Mouse (Mus musculus) urinary bladder, postnatal 25 days (tissue): ENCODE results near the gene Leprot.
A peak's percentile ranks its signal among the peaks of the same experiment; 100 is the strongest.

Experiments used
- DNase-seq: peaks from one replicate; pipeline ENCODE4 v3.0.0; 2022; ENCODE audit warnings: low spot score

The Leprot gene

GRCm38 (mm10) chr4:101647196-101647905 lies at the start of gene Leprot:
Gene Leprot, plus strand, starts transcription at chr4:101647718.
- peak; percentile 98 for DNase-seq

- DNase-seq = no peak
Measured at GRCm38 (mm10) chr4:101601758-101602157, 45.8 kb upstream of the Leprot start.

GRCm38 (mm10) chr4:101603635-101604034 lies 43.9 kb upstream of the Leprot start:
- no peak for DNase-seq

GRCm38 (mm10) chr4:101616520-101616919 lies 31.0 kb upstream of the Leprot start:
- DNase-seq = no peak

- no peak for DNase-seq
Measured at GRCm38 (mm10) chr4:101617742-101618141, 29.8 kb upstream of the Leprot start.

- no peak for DNase-seq
Measured at GRCm38 (mm10) chr4:101620206-101620605, 27.3 kb upstream of the Leprot start.

- DNase-seq = no peak
Measured at GRCm38 (mm10) chr4:101621241-101621640, 26.3 kb upstream of the Leprot start.

- DNase-seq = no peak
Measured at GRCm38 (mm10) chr4:101625278-101625677, 22.2 kb upstream of the Leprot start.

GRCm38 (mm10) chr4:101635596-101635995 lies 11.9 kb upstream of the Leprot start:
- no peak for DNase-seq

GRCm38 (mm10) chr4:101637472-101637871 lies 10.0 kb upstream of the Leprot start:
- no peak for DNase-seq

GRCm38 (mm10) chr4:101640631-101641030 lies 6.9 kb upstream of the Leprot start:
- no peak for DNase-seq

GRCm38 (mm10) chr4:101642708-101643107 lies 4.8 kb upstream of the Leprot start:
- no peak for DNase-seq

- DNase-seq = no peak
Measured at GRCm38 (mm10) chr4:101643216-101643615, 4.3 kb upstream of the Leprot start.

- DNase-seq = no peak
Measured at GRCm38 (mm10) chr4:101646857-101647195, 692 bp upstream of the Leprot start.

GRCm38 (mm10) chr4:101647976-101648642 lies 591 bp downstream of the Leprot start:
- no peak for DNase-seq

- no peak for DNase-seq
Measured at GRCm38 (mm10) chr4:101648745-101649144, 1.2 kb downstream of the Leprot start.

- no peak for DNase-seq
Measured at GRCm38 (mm10) chr4:101650961-101651360, 3.4 kb downstream of the Leprot start.

- DNase-seq = no peak
Measured at GRCm38 (mm10) chr4:101654256-101654655, 6.7 kb downstream of the Leprot start.

- no peak for DNase-seq
Measured at GRCm38 (mm10) chr4:101654788-101655414, 7.4 kb downstream of the Leprot start.

GRCm38 (mm10) chr4:101655415-101655790 lies 7.9 kb downstream of the Leprot start:
- no peak for DNase-seq

GRCm38 (mm10) chr4:101656056-101656455 lies 8.5 kb downstream of the Leprot start:
- DNase-seq = no peak

GRCm38 (mm10) chr4:101656956-101657570 lies 9.5 kb downstream of the Leprot start:
- DNase-seq = no peak
